10 mouse cellular contexts compared by ENCODE assay signal in genomic region chr14:33896628-33897300, GRCm38 (mm10). TPM values are rescaled to one million over a fixed set of nuclear protein-coding genes. Genes with fewer than 3 reads are reported as not detected.
DNase-seq lines count a peak whose midpoint lies in the region; ATAC-seq and TF ChIP-seq lines count a peak whose summit lies in the region.
"Had no signal": no experiment of that assay in that cellular context is flagged by ENCODE, and none has a peak within 500 bp of the region (broad histone marks: within the 10 kb centered on the region; RNA-seq: fewer than 3 reads in every experiment).

No protein-coding gene starts in this region.

- no peak overlapping the region for H3K4me3 ChIP-seq in lung, embryonic 16.5 days (ENCODE audit: low read length)
- no peak overlapping the region for H3K4me3 ChIP-seq in embryonic facial prominence, embryonic 13.5 days
- H3K4me3 ChIP-seq in limb, embryonic 14.5 days (replicated peaks; ENCODE audit: low read length): no peak overlapping the region

- no peaks in the 10 kb centered on the region for H3K9me3 ChIP-seq in lung, embryonic 16.5 days (ENCODE audit: control insufficient read depth, low read length)
- H3K9me3 ChIP-seq in embryonic facial prominence, embryonic 13.5 days: no peaks in the 10 kb centered on the region
- no peaks in the 10 kb centered on the region for H3K9me3 ChIP-seq in limb, embryonic 14.5 days (ENCODE audit: control insufficient read depth, low read length)

- H3K36me3 ChIP-seq in lung, embryonic 16.5 days (ENCODE audit: control insufficient read depth, insufficient read depth, low read length): no peaks in the 10 kb centered on the region
- H3K36me3 ChIP-seq in embryonic facial prominence, embryonic 13.5 days: no peaks in the 10 kb centered on the region
- no peaks in the 10 kb centered on the region for H3K36me3 ChIP-seq in limb, embryonic 14.5 days (ENCODE audit: control insufficient read depth, insufficient read depth, low read length)

- H3K9ac ChIP-seq in lung, embryonic 16.5 days (ENCODE audit: low read length): no peak overlapping the region
- no peak overlapping the region; the same call in 1 of the 2 replicates for H3K9ac ChIP-seq in embryonic facial prominence, embryonic 13.5 days
- no peak overlapping the region for H3K9ac ChIP-seq in limb, embryonic 14.5 days (ENCODE audit: low read depth, low read length, severe bottlenecking)

- TF ChIP-seq POLR2A in limb, embryonic 14.5 days (IDR thresholded peaks at IDR 0.05; ENCODE audit: borderline replicate concordance, extremely low read depth, insufficient read depth, insufficient read length): no peak

- no peak overlapping the region for H3K27ac ChIP-seq in lung, embryonic 16.5 days (ENCODE audit: low read length)
- H3K27ac ChIP-seq in embryonic facial prominence, embryonic 13.5 days: peak overlapping the region; percentile 68
- peak overlapping the region; percentile 56 for H3K27ac ChIP-seq in limb, embryonic 14.5 days (replicated peaks; ENCODE audit: low read depth, low read length)

- H3K4me1 ChIP-seq in lung, embryonic 16.5 days (replicated peaks; ENCODE audit: control insufficient read depth, insufficient read depth, low read length): 0 out of 2 replicates have a peak, but pooled peaks cover 2% of the 10 kb centered on the region
- peaks cover 11% of the 10 kb centered on the region for H3K4me1 ChIP-seq in embryonic facial prominence, embryonic 13.5 days
- peaks cover 14% of the 10 kb centered on the region for H3K4me1 ChIP-seq in limb, embryonic 14.5 days (ENCODE audit: control insufficient read depth, insufficient read depth, low read length)

- peak; percentile 6 to 13 for DNase-seq in frontal cortex, postnatal 36 days (ENCODE audit: low spot score in 2 of 2)
- no peak for DNase-seq in frontal cortex, postnatal 14 days (ENCODE audit: low spot score in 2 of 2)
- no peak for DNase-seq in lung, postnatal 25 days (ENCODE audit: low spot score)
- peak; percentile 77 for DNase-seq in limb, embryonic 14.5 days (ENCODE audit: low spot score)
- no peak for DNase-seq in right cerebral cortex, postnatal 25 days
- DNase-seq: right cerebral cortex, postnatal 14 days had no signal

- WGBS in lung, embryonic 16.5 days: 34% methylated on average over 9 of the region's 9 CpGs
- WGBS in embryonic facial prominence, embryonic 13.5 days: 20% methylated on average over 9 of the region's 9 CpGs
- WGBS in limb, embryonic 14.5 days: 18% methylated on average over 9 of the region's 9 CpGs

- H3K27me3 ChIP-seq in lung, embryonic 16.5 days (ENCODE audit: control insufficient read depth, insufficient read depth, low read depth, low read length): no peaks in the 10 kb centered on the region
- peaks cover 24% of the 10 kb centered on the region for H3K27me3 ChIP-seq in embryonic facial prominence, embryonic 13.5 days
- H3K27me3 ChIP-seq in limb, embryonic 14.5 days (ENCODE audit: control insufficient read depth, insufficient read depth, low read length): no peaks in the 10 kb centered on the region

- peak; percentile 17; the same call in 1 of the 2 replicates for ATAC-seq in lung, embryonic 16.5 days (ENCODE audit: low read depth)
- no peak for ATAC-seq in embryonic facial prominence, embryonic 13.5 days (ENCODE audit: insufficient number of reproducible peaks, insufficient read depth, low FRiP score, low TSS enrichment, low read depth)
- peak; percentile 62; the same call in 1 of the 2 replicates for ATAC-seq in limb, embryonic 14.5 days (ENCODE audit: low FRiP score, low read depth)
- ATAC-seq in erythroid progenitor cell, adult 5-6 weeks (replicated peaks; ENCODE audit: low FRiP score, poor library complexity, severe bottlenecking): no peak

- H3K4me2 ChIP-seq in lung, embryonic 16.5 days (ENCODE audit: low read depth, low read length): no peak overlapping the region
- H3K4me2 ChIP-seq in embryonic facial prominence, embryonic 13.5 days: no peak overlapping the region
- H3K4me2 ChIP-seq in limb, embryonic 14.5 days (replicated peaks; ENCODE audit: low read depth, low read length, severe bottlenecking): no peak overlapping the region

RNA-seq across cellular contexts. Expression of gene Gdf10, which starts 26.6 kb away (rescaled TPM):
- 7.1 and 7.7 TPM in 2 replicates for polyA plus RNA-seq in lung, embryonic 16.5 days (2015; fragmentation: Nextera tagmentation; extraction: Ambion mirVana)
- 21.2 and 22.1 TPM in 2 replicates for polyA plus RNA-seq in embryonic facial prominence, embryonic 13.5 days (2015; fragmentation: Nextera tagmentation; extraction: Ambion mirVana)
- 52.9 and 77.9 TPM in 2 replicates for polyA plus RNA-seq in limb, embryonic 14.5 days (2012; rRNA removed)
- polyA plus RNA-seq in limb, embryonic 14.5 days (2014; fragmentation: Nextera tagmentation; extraction: Ambion mirVana): 38.8 and 49.0 TPM in 2 replicates
- not detected in 2 replicates for total RNA-seq in erythroid progenitor cell, adult 5-6 weeks (2015; ENCODE audit: low replicate concordance)
- not detected in 2 replicates for total RNA-seq in erythroid progenitor cell, adult 5-6 weeks (2017; ENCODE audit: low replicate concordance)

RNA-seq across cellular contexts. Expression of gene Gdf2, which starts 44.1 kb away (rescaled TPM):
- polyA plus RNA-seq in lung, embryonic 16.5 days (2015; fragmentation: Nextera tagmentation; extraction: Ambion mirVana): 0.06 and 0.08 TPM in 2 replicates
- 0.08 TPM in 2 replicates for polyA plus RNA-seq in embryonic facial prominence, embryonic 13.5 days (2015; fragmentation: Nextera tagmentation; extraction: Ambion mirVana)
- 0.03 and 0.04 TPM in 2 replicates for polyA plus RNA-seq in limb, embryonic 14.5 days (2012; rRNA removed)
- not detected in 2 replicates for polyA plus RNA-seq in limb, embryonic 14.5 days (2014; fragmentation: Nextera tagmentation; extraction: Ambion mirVana)
- not detected in 2 replicates for total RNA-seq in erythroid progenitor cell, adult 5-6 weeks (2015; ENCODE audit: low replicate concordance)
- not detected in 2 replicates for total RNA-seq in erythroid progenitor cell, adult 5-6 weeks (2017; ENCODE audit: low replicate concordance)
- polyA plus RNA-seq: large intestine, adult 2 months had no signal

RNA-seq across cellular contexts. Expression of gene Rbp3, which starts 57.0 kb away (rescaled TPM):
- not detected in 2 replicates for polyA plus RNA-seq in lung, embryonic 16.5 days (2015; fragmentation: Nextera tagmentation; extraction: Ambion mirVana)
- not detected in 2 replicates for polyA plus RNA-seq in embryonic facial prominence, embryonic 13.5 days (2015; fragmentation: Nextera tagmentation; extraction: Ambion mirVana)
- polyA plus RNA-seq in limb, embryonic 14.5 days (2012; rRNA removed): not detected in 2 replicates
- polyA plus RNA-seq in limb, embryonic 14.5 days (2014; fragmentation: Nextera tagmentation; extraction: Ambion mirVana): not detected in 2 replicates
- total RNA-seq in erythroid progenitor cell, adult 5-6 weeks (2015; ENCODE audit: low replicate concordance): not detected in 2 replicates
- not detected in 2 replicates for total RNA-seq in erythroid progenitor cell, adult 5-6 weeks (2017; ENCODE audit: low replicate concordance)
- polyA plus RNA-seq: large intestine, adult 2 months had no signal

Comparison
In these comparisons a context has a peak if more than half of its experiments do, and no peak if none do; other contexts are left out.
1. DNase-seq: peak in frontal cortex, postnatal 36 days (2 of 2) and limb, embryonic 14.5 days (single experiment); none in frontal cortex, postnatal 14 days (0 of 2), lung, postnatal 25 days (single experiment) and right cerebral cortex, postnatal 25 days (single experiment).
2. ATAC-seq: peak in lung, embryonic 16.5 days (single experiment) and limb, embryonic 14.5 days (single experiment); none in embryonic facial prominence, embryonic 13.5 days (single experiment) and erythroid progenitor cell, adult 5-6 weeks (single experiment).